ENCODE assay signal across 20 mouse cellular contexts in the genomic region with DNA sequence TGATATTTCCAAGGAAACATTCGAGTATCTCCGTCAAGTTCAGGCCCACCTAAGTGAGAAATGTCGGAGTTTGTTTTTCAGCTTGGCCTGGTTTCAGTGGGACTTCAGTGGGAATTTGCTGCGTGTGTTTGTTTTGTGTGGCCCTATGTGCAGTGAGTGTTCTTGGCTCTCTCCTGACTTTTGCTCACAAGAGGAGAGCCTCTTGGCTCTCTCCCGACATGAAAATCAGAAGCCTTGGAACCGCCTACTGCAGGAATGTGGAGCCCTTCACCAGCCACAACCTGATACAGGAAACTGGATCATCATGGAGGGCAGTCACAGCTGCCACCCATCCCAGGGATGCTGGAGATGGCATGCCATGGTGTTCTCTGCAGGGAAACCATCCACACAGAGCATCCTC.
"Had no signal": no experiment of that assay in that cellular context is flagged by ENCODE, and none has a peak within 500 bp of the region (broad histone marks: within the 10 kb centered on the region; RNA-seq: fewer than 3 reads in every experiment).

No protein-coding gene starts in this region.

- H3K4me3 ChIP-seq: intestine, embryonic 15.5 days; kidney, embryonic 15.5 days; left cerebral cortex, adult 2 months; midbrain, embryonic 12.5 days; midbrain, embryonic 15.5 days; neural tube, embryonic 12.5 days; neural tube, embryonic 15.5 days; stomach, embryonic 15.5 days had no signal

- H3K27ac ChIP-seq: intestine, embryonic 15.5 days; kidney, embryonic 15.5 days; left cerebral cortex, adult 2 months; liver, embryonic 14.5 days; midbrain, embryonic 12.5 days; midbrain, embryonic 15.5 days; neural tube, embryonic 12.5 days; neural tube, embryonic 15.5 days; stomach, embryonic 15.5 days had no signal

- H3K4me2 ChIP-seq: intestine, embryonic 15.5 days; kidney, embryonic 15.5 days; midbrain, embryonic 12.5 days; midbrain, embryonic 15.5 days; neural tube, embryonic 12.5 days; neural tube, embryonic 15.5 days; stomach, embryonic 15.5 days had no signal

- DNase-seq: kidney, adult 11 months; kidney, adult 8-10 months; kidney, postnatal 10 days; kidney, postnatal 36 days; layer of hippocampus, postnatal 36 days; liver, postnatal 0 days; right cerebral cortex, adult 18-20 months; right cerebral cortex, postnatal 14 days; spleen, adult 18-20 months; thymus, adult 18-20 months; thymus, postnatal 36 days had no signal

- H3K4me1 ChIP-seq: intestine, embryonic 15.5 days; midbrain, embryonic 12.5 days; midbrain, embryonic 15.5 days; neural tube, embryonic 12.5 days; neural tube, embryonic 15.5 days; stomach, embryonic 15.5 days had no signal

- H3K27me3 ChIP-seq: intestine, embryonic 15.5 days; kidney, embryonic 15.5 days; midbrain, embryonic 15.5 days; neural tube, embryonic 12.5 days; neural tube, embryonic 15.5 days; stomach, embryonic 15.5 days had no signal

- ATAC-seq: intestine, embryonic 15.5 days; liver, postnatal 0 days; midbrain, embryonic 15.5 days had no signal

- H3K9ac ChIP-seq: intestine, embryonic 15.5 days; kidney, embryonic 15.5 days; liver, embryonic 14.5 days; liver, postnatal 0 days; midbrain, embryonic 12.5 days; midbrain, embryonic 15.5 days; neural tube, embryonic 12.5 days; neural tube, embryonic 15.5 days; stomach, embryonic 15.5 days had no signal

- H3K36me3 ChIP-seq: intestine, embryonic 15.5 days; kidney, embryonic 15.5 days; midbrain, embryonic 12.5 days; midbrain, embryonic 15.5 days; neural tube, embryonic 12.5 days; neural tube, embryonic 15.5 days; stomach, embryonic 15.5 days had no signal

- H3K9me3 ChIP-seq: intestine, embryonic 15.5 days; kidney, embryonic 15.5 days; midbrain, embryonic 12.5 days; midbrain, embryonic 15.5 days; neural tube, embryonic 12.5 days; neural tube, embryonic 15.5 days; stomach, embryonic 15.5 days had no signal
